Mouse (Mus musculus): ENCODE results near the gene Chkb.

The Chkb gene

DNA sequence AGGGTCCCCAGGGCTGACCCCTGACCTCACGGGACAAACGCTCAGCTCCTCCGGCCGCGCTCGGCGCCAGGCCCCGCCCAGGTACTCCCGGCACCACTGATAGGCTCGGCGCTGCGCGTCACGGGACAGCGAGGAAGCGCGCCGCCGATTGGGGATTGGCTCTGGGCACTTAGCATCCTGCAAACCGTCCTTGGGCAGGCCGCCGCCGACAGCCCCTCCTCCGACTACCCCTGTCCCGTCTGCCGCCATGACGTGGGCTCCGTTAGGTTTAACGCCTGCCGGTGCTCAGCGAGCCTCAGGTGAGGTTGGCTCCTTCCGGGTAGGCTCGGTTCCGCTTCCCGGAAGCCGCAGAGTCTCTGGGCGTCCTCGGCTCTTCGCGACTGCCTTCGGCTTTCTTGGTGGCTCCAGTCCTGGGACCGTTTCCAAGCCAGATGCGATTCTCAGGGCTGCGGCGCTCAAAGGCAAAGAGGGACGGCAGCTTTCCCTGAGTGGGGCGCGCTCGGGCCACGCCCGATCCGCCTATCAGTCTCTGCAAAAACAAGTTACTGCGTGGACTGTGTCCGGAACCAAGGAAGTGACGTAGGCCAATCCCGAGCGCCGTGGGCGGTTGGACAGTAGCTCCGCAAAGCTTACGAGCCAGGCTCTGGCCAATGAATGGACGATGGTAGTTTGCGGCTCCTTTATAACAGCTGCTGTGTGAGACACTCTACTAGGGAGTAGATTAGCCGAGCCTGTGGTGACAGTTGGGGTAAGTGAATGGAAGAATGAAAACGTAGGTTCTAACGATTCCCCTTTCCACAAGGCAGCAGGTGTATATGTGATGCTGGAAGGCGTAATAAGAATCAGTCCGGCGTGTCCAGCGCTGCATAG, at the start of gene Chkb, which contains the start of the genes C730034F03Rik and Gm44502:
TSS of gene Chkb (minus strand) at position 557 of the 870 bp plus-strand sequence.
TSS of gene C730034F03Rik (plus strand) at position 238 of the 870 bp plus-strand sequence.
TSS of gene Gm44502 (minus strand) at position 345 of the 870 bp plus-strand sequence.
- peak; percentile 96 to 98 for DNase-seq (ENCODE audit: low spot score in 2 of 2)

DNA sequence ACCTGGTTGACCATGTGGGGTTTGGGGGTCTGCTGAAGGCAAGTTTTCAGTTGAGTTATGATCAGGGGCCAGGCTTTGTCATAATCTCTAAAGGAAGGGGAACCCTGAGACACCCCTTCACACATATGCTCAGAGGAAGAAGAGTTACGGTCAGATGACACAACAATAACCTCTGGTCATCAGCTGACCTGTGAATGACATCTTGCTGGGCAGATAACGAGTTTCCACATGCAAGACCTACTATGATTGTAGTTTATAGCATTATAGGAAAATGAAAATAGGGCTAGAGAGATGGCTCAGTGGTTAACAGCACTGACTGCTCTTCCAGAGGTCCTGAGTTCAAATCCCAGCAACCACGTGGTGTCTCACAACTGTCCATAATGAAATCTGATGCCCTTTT, 48.9 kb upstream of the Chkb start:
- DNase-seq (ENCODE audit: low spot score in 2 of 2): no peak

DNA sequence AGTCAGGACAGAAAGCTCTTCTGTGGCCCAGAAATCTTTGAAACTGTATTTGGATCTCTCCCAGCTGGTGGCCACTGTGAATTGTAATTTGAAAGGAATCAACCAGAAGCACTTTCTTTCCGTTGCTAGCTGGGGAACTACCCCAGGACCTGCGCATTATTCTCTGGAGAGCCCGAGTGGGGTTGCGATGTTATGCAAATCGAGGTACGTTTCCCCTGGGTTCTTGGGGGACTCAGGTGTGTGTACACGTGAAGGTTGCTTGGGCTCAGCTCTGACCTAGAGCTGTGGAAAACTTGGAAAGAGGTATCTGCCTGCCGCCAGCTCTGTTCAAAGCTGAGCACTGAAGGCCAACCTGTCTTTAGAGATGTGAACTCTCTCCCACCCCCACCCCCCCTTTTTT, 48.1 kb upstream of the Chkb start:
- no peak for DNase-seq (ENCODE audit: low spot score in 2 of 2)

DNA sequence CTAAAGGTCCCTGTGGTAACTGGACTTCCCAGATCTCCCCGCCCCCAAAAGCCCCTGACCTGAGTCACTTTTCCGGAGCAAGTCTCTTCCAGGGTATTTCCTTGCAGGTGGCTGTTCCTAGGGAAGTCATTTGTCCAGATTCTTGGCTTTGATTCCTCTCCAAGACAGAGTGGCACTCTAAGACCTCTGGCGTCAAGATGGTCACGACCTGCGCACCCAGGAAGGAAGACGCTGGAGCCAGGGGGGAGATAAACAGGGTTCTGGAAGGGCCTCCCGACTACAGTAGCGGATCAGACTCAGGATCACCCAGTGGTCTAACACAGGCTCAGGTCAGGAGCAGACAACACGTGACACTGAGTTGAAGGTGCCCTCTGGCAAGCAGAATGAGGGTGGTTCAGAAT, 47.4 kb upstream of the Chkb start, which contains the start of gene Arsa:
TSS of gene Arsa (minus strand) at position 335 of the 401 bp plus-strand sequence.
- DNase-seq (ENCODE audit: low spot score in 2 of 2): peak in 1 of 2 experiments; percentile 22

DNA sequence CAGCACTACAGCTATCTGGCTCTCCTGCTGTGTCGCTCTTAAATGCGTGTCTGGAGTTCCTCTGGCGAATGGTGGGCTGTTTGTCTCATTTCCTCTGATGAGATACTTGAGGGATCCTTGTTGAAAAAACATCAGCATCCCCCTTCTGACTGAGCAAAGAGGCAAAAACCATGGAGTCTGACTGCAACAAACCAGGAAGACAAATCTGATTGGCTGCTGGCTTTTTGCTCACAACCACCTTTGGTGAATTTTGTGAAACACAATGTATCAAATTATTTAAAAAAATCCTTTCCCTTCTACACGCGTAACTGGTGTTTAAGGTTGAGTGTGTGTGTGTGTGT, 46.7 kb upstream of the Chkb start:
- DNase-seq (ENCODE audit: low spot score in 2 of 2): no peak

DNA sequence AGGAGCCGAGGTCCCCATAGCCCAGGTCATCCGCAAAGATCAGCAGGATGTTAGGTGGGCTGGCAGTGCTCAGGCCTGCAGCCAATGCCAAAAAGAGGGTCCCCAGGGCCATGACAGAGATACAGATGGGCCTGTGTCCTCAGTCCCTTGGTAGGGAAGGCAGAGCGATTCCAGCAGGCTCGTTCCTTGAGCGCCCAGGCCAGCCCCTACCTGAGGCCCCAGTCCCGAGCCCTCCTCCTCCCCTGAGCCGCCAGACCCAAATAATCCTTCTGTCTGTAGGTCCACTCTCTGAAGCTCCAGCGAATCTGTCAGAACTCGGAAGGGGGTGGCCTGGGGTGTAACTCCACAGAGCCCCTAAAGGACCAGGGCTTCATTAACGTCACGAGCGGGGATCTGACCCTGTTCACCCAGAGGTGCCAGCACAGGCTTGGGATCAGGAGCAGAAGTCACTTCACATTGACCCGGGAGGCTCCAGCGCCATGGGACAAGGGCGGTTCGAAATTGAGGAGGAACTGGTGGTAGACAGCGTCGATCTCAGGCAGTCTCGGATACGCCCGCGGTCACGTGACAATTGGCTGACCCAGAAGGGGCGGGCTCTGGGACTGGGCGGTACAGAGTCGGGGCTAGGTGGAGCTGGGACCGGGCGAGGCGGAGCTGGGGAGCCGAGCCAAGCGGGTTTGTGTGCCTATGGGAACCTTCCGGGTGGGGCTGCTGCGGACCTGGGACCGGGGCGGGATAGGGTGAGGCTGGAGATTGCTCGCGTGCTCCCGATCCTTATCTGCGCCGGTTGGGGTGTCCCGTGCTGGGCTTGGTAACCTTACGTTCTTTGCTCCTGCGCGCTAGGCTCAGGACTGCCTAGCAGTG, 46.1 kb upstream of the Chkb start:
- peak; percentile 96 to 97 for DNase-seq (ENCODE audit: low spot score in 2 of 2)

DNA sequence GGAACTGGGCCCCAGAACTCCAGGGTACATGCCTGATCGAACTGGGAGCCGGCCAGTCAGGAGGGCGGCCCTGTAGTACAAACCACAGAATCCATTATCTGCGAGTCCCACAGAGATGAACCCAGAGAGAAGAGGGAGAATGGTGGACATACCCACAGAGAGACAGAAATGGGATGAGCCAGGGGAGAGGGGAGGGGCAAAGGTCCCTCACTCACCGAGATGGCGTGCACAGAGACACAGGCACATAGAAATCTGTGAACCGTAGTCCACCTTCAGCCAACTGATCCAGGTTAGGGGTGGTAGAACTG, 45.5 kb upstream of the Chkb start:
- DNase-seq (ENCODE audit: low spot score in 2 of 2): no peak

DNA sequence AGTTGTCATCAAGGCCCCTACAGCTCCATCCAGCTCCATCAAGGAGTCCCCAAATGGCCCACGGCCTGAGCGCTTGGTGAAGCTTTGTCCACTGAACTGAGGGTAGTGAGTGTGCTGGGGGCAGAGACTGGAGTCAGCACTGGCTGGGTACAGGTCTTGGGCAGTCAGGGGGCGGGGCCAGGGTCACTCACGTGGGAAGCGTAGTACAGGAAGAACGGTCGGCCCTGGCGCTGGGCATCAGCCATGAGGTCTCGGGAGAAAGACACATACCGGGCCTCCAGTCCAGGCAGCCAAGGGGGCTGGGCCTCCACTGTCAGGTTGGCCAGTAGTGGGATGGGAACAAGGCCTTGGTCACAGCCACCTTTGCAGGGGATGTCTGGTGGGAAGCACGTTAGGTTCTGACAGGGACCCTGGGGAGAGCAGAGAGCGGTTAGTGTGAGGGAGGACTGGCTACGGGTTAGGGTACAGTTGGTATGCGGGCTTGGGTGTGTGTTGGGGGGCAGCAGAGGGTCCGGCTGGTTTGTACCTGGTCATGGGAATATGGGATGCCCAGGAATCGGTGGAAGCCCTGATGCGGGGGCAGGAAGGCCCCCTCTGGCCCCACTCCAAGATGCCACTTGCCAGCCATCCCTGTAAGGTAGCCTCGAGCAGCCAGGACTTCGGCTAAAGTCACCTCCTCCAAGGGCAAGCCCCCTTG, 45.0 kb upstream of the Chkb start:
- DNase-seq (ENCODE audit: low spot score in 2 of 2): peak in 1 of 2 experiments; percentile 45

DNA sequence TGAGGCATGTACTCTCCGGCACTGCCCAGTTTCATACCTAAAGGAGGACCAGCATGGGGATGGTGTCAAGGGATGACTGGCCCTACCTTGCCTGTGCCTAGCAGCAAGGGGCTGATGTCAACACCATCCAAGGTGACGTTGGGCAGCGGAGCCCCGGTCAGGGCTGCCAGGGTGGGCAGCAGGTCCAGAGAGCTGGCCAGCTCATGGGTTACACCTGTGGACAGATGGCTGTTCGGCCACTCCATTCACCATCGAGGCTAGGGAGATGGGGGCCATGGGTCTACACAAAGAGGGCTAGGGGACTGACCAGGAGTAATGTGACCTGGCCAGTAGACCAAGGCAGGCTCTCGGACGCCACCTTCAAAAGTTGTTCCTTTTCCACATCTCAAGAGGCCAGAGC, 44.2 kb upstream of the Chkb start:
- peak in 1 of 2 experiments; percentile 21 for DNase-seq (ENCODE audit: low spot score in 2 of 2)

DNA sequence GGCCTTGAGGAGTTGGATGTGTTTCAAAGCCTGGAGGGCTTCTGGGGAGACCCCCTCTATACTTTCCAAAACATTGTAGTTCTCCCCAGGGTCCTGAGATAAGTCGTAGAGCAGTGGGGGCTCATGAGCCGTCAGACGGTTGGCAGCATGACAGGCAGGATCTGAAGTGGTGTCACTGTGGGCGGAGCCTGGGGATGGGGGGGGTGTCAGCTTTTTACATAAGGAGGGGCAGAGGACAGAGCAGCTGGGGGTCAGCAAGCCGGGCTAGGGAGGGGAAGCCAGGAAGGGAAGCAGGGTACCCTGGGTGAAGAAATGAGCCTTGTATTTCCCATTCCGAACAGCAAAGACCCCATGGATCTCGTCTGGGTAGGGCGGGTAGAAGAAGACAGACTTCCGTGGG, 43.7 kb upstream of the Chkb start:
- peak in 1 of 2 experiments; percentile 24 for DNase-seq (ENCODE audit: low spot score in 2 of 2)

DNA sequence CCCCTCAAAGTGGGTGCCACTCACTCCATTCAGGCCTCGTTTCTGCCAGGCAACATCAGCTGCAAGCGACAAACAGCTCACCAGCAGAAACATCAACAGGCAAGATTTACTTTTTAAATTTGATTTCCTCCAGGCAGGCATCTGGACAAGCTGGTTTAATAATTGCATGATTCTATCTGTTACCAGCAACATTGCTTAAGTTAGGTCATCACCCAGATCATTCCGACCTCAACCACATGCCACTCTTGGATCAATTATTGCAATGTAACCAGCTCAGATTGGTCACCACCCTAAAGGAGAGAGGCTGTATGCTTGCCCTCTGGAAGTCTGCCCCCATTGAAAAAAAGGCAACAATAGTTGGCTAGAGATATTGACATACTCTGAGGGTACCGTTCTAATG, 41.8 kb upstream of the Chkb start:
- DNase-seq (ENCODE audit: low spot score in 2 of 2): no peak

DNA sequence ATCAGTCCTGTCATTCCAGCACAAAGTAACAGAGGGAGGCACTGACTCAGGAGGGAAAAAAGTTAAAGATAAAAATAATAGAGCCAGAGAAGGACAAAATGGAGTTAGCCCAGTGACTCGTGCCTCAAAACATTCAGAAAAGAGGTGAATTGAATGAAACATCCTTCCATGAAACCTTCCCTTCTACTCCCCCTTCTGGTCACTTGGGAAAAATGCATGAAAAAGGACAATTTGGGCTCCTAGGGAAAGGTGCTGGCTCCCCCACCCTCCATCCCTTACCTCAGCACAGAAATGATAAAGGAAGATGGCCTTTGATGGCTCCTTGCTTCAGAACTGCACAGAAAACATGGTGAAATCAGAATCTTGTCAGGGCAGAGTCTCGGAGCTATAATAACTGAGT, 38.9 kb upstream of the Chkb start:
- DNase-seq (ENCODE audit: low spot score in 2 of 2): no peak

DNA sequence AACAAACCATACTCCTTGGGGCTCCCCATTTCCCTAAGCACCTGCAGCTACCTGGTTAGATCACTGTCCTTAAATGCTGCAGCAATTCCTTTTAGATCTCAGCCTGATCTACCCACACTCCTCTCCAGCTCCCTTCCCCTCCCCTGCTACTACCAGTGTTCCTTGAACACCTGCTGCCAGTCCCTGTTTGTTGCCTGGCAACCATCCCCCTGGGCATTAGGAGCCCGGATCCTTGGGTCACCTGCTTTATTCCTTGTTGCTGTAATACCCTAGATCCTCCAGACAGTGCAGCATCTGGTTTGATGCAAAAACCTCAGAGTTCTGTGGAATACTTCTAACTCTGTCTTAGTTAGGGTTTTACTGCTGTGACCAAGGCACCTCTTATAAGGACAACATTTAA, 35.3 kb upstream of the Chkb start:
- DNase-seq (ENCODE audit: low spot score in 2 of 2): peak; percentile 39 to 60

DNA sequence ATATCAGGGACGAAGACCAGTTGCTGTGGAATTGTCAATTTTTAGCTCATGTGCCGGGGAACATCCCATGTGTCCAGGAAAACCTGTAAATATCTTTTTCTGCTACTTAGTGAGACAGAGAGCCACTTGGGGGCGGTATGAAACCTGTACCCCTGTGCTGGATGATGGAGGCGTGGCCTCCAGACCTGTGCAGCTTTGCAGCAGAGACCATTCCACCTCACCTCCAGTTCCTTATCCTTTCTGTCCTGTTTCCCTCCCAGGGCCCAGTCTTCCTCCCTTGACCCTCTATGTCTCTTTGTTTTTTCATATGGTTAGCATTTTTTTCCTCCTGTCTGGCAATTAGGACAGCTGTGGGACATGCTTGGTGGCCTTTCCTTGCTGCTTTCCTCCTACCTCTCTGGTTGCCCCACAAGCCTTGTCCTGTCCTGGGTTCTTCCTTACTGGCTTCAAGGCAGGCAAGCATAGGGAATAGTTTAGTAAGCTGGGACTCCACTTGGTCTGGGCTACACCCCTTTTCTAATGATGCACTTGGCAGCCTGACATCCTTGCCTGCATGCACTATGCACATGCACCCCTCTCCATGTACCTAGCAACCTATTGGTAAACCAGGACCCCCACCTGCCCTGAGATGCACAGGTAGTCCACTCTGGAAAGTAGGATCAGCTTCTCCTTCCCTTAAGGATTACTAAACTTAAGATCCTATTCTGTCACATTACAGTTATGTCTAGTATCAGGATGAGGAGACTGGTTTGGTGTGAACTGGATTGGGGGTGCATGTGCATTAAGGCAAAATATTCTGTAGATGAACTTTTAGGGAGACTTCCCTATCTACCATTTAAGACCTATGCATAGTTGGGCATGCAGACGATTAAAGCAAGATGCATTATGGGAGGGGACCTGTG, 33.9 kb upstream of the Chkb start:
- peak in 1 of 2 experiments; percentile 25 for DNase-seq (ENCODE audit: low spot score in 2 of 2)

DNA sequence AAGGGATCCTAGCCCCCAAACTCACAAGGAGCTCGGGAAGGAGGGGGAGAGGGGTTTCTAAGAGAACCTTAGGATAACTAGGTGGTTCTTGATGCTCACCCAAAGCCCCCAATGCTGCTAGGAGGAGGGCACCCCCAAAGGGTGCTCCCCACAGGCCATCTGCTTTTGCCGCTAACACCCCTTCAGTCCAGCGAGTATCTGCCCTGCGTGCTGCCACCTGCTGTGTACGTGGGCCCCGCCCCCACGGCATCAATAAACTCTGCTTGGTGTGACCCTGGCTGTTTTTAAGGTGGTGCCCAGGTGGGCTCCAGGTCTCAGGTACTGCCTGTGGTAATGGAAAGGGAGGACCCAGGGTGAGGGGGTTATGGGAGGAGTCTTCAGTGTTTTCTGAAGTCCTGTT, 32.5 kb upstream of the Chkb start:
- DNase-seq (ENCODE audit: low spot score in 2 of 2): peak in 1 of 2 experiments; percentile 27

DNA sequence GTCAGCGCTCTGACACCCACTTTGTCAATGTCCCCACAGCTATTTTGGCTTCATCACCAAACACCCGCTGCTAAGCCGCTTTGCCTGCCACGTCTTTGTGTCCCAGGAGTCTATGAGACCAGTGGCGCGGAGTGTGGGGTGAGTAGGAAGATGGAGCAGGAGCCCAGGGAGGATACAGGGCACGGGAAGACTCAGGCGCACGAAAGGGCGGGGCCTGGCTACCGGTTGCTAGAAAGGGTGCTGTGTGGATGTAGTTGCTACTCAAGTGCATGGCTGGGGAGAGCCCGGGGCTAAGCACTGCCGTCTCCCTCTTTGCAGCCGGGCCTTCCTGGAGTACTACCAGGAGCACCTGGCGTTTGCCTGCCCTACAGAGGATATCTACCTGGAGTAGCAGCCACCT, 31.6 kb upstream of the Chkb start:
- no peak for DNase-seq (ENCODE audit: low spot score in 2 of 2)

DNA sequence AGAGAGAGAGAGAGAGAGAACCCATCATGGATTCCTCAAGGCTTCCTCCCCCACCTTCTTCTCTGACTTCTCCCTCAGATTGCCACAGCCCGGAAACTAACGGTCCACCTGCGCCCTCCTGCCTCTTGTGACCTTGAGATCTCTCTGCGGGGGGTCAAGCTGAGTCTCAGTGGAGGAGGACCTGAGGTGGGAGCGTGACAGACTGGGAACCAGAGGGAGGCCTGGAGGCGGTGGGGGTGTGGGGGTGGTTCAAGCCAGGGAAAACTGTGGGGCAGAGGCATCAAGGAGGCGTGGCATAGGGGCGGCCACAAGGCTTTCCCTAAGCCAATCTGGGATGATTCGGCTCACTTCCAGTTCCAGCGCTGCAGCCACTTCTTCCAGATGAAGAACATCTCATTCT, 30.6 kb upstream of the Chkb start:
- peak in 1 of 2 experiments; percentile 25 for DNase-seq (ENCODE audit: low spot score in 2 of 2)

DNA sequence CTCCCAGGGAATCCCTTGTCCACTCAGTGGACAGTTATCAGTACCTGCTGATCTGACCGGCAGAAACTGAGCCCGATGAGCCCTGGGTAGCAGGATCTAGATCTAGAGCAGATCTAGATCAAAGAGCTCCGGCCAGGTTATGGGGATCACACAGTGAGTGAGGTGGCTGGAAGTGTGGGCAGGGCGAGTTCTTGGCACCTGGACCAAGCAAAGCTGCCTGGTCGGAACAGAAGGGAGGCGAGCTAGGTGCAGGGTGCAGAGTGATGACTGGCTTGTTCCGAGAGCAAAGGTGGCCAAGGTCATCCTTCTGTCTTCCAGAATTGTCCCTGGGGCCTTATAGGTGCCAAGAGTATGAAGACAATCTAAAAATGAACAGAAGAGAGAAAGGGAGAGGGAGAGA, 30.1 kb upstream of the Chkb start:
- peak in 1 of 2 experiments; percentile 27 for DNase-seq (ENCODE audit: low spot score in 2 of 2)

DNA sequence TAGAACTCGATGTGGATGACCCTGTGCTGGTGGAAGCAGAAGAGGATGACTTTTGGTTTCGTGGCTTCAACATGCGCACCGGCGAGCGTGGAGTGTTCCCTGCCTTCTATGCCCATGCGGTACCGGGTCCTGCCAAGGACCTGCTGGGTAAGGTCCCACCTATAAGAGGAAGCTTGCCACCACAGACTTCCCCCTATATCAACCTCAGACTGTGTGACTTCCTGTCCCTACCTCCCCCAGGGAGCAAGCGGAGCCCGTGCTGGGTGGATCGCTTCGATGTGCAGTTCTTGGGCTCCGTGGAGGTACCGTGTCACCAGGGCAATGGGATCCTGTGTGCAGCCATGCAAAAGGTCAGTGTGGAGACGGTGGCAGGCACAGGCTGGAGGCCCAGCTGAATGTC, 29.2 kb upstream of the Chkb start:
- no peak for DNase-seq (ENCODE audit: low spot score in 2 of 2)

DNA sequence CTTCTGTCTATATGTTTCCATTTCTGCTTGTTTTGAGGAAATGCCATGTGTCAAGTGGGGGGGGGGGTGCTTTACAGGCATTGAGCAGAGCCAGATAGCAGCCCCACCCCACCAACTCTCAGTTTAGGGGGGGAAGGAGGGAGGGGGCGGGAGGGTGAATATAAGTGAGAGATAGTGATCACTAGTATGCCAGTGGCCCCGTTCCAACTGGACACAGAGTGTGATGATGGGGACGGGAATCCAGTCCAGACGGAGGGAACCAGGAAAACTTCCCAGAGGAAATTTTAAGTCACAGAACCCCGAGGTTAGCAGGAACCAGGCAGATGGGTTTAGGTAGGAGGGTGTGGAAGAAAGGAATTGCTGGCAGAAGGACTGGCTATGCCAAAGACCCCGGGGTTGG, 25.9 kb upstream of the Chkb start:
- peak in 1 of 2 experiments; percentile 24 for DNase-seq (ENCODE audit: low spot score in 2 of 2)

DNA sequence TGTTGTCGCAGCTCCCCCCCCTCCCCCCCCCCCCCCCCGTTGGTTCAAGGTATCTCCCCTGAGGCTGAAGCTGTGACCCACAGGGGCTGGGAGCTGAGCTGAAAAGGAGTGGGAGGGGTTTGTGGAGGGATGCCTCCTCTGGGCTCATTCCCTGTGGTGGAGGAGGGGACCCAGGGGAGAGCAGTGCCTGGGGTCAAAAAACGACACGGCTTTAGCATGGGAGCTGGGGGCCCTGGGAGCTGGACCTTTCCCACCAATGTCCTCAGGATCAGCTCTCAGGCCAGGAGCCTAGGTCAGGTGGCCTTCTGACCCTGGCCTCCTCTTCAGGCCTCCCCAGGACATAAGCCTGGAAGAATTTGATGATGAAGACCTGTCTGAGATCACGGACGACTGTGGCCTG, 25.1 kb upstream of the Chkb start:
- DNase-seq (ENCODE audit: low spot score in 2 of 2): peak in 1 of 2 experiments; percentile 39
